Mouse (Mus musculus) lung, postnatal 0 days (tissue): Measurements from ENCODE around the gene E2f2.

ENCODE experiments used
- CTCF ChIP-seq: IDR thresholded peaks from 2 replicates; pipeline ENCODE4 v1.5.1; 2016; ENCODE audit warnings: antibody characterized with exemption, mild to moderate bottlenecking
- EP300 ChIP-seq: IDR thresholded peaks from 2 replicates; pipeline ENCODE4 v1.6.1; 2016; ENCODE audit warnings: antibody characterized with exemption, mild to moderate bottlenecking, control low read depth

GRCm38 (mm10) chr4:136144126-136144926 lies 27.9 kb upstream of the E2f2 start:
- peak; percentile 11; the same call in 1 of the 2 replicates for TF ChIP-seq CTCF
- TF ChIP-seq EP300, result peak; percentile 92
